ENCODE assay signal across 7 mouse cellular contexts in genomic region chr16:58179981-58180380, GRCm38 (mm10).
DNase-seq lines count a peak whose midpoint lies in the region; TF ChIP-seq lines count a peak whose summit lies in the region.
"Not testable (repeated sequence)": the region's sequence is repeated elsewhere in the genome, so short reads cannot be mapped to it uniquely, and the experiment has no call there.

No protein-coding gene starts in this region.

- TF ChIP-seq POLR2A in kidney, adult 2 months (IDR thresholded peaks at IDR 0.05; ENCODE audit: low read depth, low read length), result not testable (repeated sequence)

- not testable (repeated sequence) for H3K4me1 ChIP-seq in kidney, adult 2 months (ENCODE audit: control insufficient read depth, insufficient read depth, low read length)

- not testable (repeated sequence) for H3K36me3 ChIP-seq in kidney, adult 2 months (ENCODE audit: control insufficient read depth, insufficient read depth, low read length)

- DNase-seq in adrenal gland, adult 2 months, result peak; percentile 17
- DNase-seq in heart, adult 11 months, result peak; percentile 31
- peak; percentile 11 for DNase-seq in kidney, adult 11 months
- DNase-seq in kidney, adult 2 months, result peak; percentile 69
- DNase-seq in kidney, adult 8-10 months, result peak; percentile 28 to 39
- DNase-seq in kidney, adult 9 months, result peak; percentile 70
- DNase-seq in kidney, postnatal 14 days, result peak; percentile 2

- not testable (repeated sequence) for TF ChIP-seq CTCF in kidney, adult 2 months (conservative IDR thresholded peaks at IDR 0.05; ENCODE audit: insufficient read depth, insufficient read length, low read depth, low read length)

- not testable (repeated sequence) for H3K27me3 ChIP-seq in kidney, adult 2 months (replicated peaks; ENCODE audit: control insufficient read depth, insufficient read depth, low read length)

- H3K27ac ChIP-seq in kidney, adult 2 months (ENCODE audit: insufficient read depth, low read depth, low read length), result not testable (repeated sequence)

- H3K4me3 ChIP-seq in kidney, adult 2 months (ENCODE audit: insufficient read depth, low read depth, low read length), result not testable (repeated sequence)

Comparison
In these comparisons a context has a peak if more than half of its experiments do, and no peak if none do; other contexts are left out.
1. DNase-seq: peak in every context shown above with its lines; median percentile 70 in kidney, adult 9 months; 69 in kidney, adult 2 months; 34 in kidney, adult 8-10 months; 31 in heart, adult 11 months; 17 in adrenal gland, adult 2 months; 11 in kidney, adult 11 months; 2 in kidney, postnatal 14 days.